Mouse (Mus musculus): ENCODE results near the gene Gm10488.
"Not testable (repeated sequence)": the region's sequence is repeated elsewhere in the genome, so short reads cannot be mapped to it uniquely, and the experiment has no call there.

Gene Gm10488

GRCm38 (mm10) chrX:29976014-29976413, at the start of gene Gm10488:
TSS of gene Gm10488 (plus strand) at chrX:29976314.
- DNase-seq (ENCODE audit: low read depth), result not testable (repeated sequence)

Data from fibroblast of lung, adult 2 months (primary cell).